Mouse (Mus musculus): ENCODE results near the gene Fnip1.

GRCm38 (mm10) chr11:54423007-54423406 lies 15.0 kb upstream of the Fnip1 start:
- TF ChIP-seq POLR2A (IDR thresholded peaks at IDR 0.05; ENCODE audit: borderline replicate concordance, control insufficient read depth, low read depth, low read length), result no peak
- no peak for TF ChIP-seq CTCF (IDR thresholded peaks at IDR 0.05; ENCODE audit: control insufficient read depth, insufficient read depth, low read length)
